Mouse (Mus musculus): ENCODE data around the gene Ttll5. TPM values are rescaled to one million over a fixed set of nuclear protein-coding genes. Genes with fewer than 3 reads are reported as not detected.

Ttll5 gene
- polyA plus RNA-seq, 1 experiment from 2014 or later = 17.2 TPM

- H3K9me3 ChIP-seq (replicated peaks) = no peaks in the 10 kb centered on the region
- no peak overlapping the region for H3K27ac ChIP-seq (replicated peaks)
- WGBS = 92% methylated on average over 11 of the region's 11 CpGs
- no peaks in the 10 kb centered on the region for H3K27me3 ChIP-seq (ENCODE audit: low read depth, poor library complexity, severe bottlenecking)
- DNase-seq (ENCODE audit: low spot score) = no peak
- no peak overlapping the region for H3K4me3 ChIP-seq
- H3K36me3 ChIP-seq = peaks cover 4% of the 10 kb centered on the region; the same call in 1 of the 2 replicates
- 0 out of 2 replicates have a peak, but pooled peaks cover 3% of the 10 kb centered on the region for H3K4me1 ChIP-seq
Observed at GRCm38 (mm10) chr12:85963699-85964098, 139.2 kb downstream of the Ttll5 start.

GRCm38 (mm10) chr12:85964436-85964835 is 140.0 kb downstream of the Ttll5 start:
- no peak overlapping the region for H3K27ac ChIP-seq (replicated peaks)
- DNase-seq (ENCODE audit: low spot score) = no peak
- 0 out of 2 replicates have a peak, but pooled peaks cover 5% of the 10 kb centered on the region for H3K4me1 ChIP-seq
- H3K4me3 ChIP-seq = no peak overlapping the region
- WGBS = 77% methylated on average over 3 of the region's 3 CpGs
- H3K27me3 ChIP-seq (ENCODE audit: low read depth, poor library complexity, severe bottlenecking) = no peaks in the 10 kb centered on the region
- H3K36me3 ChIP-seq = peaks cover 4% of the 10 kb centered on the region; the same call in 1 of the 2 replicates
- no peaks in the 10 kb centered on the region for H3K9me3 ChIP-seq (replicated peaks)

- H3K27ac ChIP-seq (replicated peaks) = no peak overlapping the region
- H3K27me3 ChIP-seq (ENCODE audit: low read depth, poor library complexity, severe bottlenecking) = no peaks in the 10 kb centered on the region
- peaks cover 4% of the 10 kb centered on the region; the same call in 1 of the 2 replicates for H3K36me3 ChIP-seq
- H3K4me1 ChIP-seq = 0 out of 2 replicates have a peak, but pooled peaks cover 7% of the 10 kb centered on the region
- H3K4me3 ChIP-seq = no peak overlapping the region
- DNase-seq (ENCODE audit: low spot score) = no peak
- no peaks in the 10 kb centered on the region for H3K9me3 ChIP-seq (replicated peaks)
Observed at GRCm38 (mm10) chr12:85967812-85968211, 143.4 kb downstream of the Ttll5 start.

GRCm38 (mm10) chr12:85968409-85968808 is 143.9 kb downstream of the Ttll5 start:
- Histone ChIP-seq H3K9me3 (replicated peaks) (no peaks in the 10 kb centered on the region), H3K27me3 (ENCODE audit: low read depth, poor library complexity, severe bottlenecking) (no peaks in the 10 kb centered on the region), H3K4me3 (no peak overlapping the region), H3K36me3 (peaks cover 4% of the 10 kb centered on the region; the same call in 1 of the 2 replicates), H3K4me1 (0 out of 2 replicates have a peak, but pooled peaks cover 7% of the 10 kb centered on the region), H3K27ac (replicated peaks) (no peak overlapping the region)
- WGBS = 91% methylated on average over 4 of the region's 4 CpGs
- no peak for DNase-seq (ENCODE audit: low spot score)

GRCm38 (mm10) chr12:85969571-85969970 is 145.1 kb downstream of the Ttll5 start:
- WGBS = 76% methylated on average over 5 of the region's 5 CpGs
- H3K36me3 ChIP-seq = no peaks in the 10 kb centered on the region
- no peak overlapping the region for H3K4me3 ChIP-seq
- H3K4me1 ChIP-seq = 0 out of 2 replicates have a peak, but pooled peaks cover 7% of the 10 kb centered on the region
- H3K27me3 ChIP-seq (ENCODE audit: low read depth, poor library complexity, severe bottlenecking) = no peaks in the 10 kb centered on the region
- H3K9me3 ChIP-seq (replicated peaks) = no peaks in the 10 kb centered on the region
- DNase-seq (ENCODE audit: low spot score) = no peak
- no peak overlapping the region for H3K27ac ChIP-seq (replicated peaks)

GRCm38 (mm10) chr12:85970191-85970590 is 145.7 kb downstream of the Ttll5 start:
- DNase-seq (ENCODE audit: low spot score) = no peak
- no peak overlapping the region for H3K27ac ChIP-seq (replicated peaks)
- H3K27me3 ChIP-seq (ENCODE audit: low read depth, poor library complexity, severe bottlenecking) = no peaks in the 10 kb centered on the region
- no peak overlapping the region for H3K4me3 ChIP-seq
- H3K36me3 ChIP-seq = no peaks in the 10 kb centered on the region
- no peaks in the 10 kb centered on the region for H3K9me3 ChIP-seq (replicated peaks)
- WGBS = 80% methylated on average over 5 of the region's 5 CpGs
- H3K4me1 ChIP-seq = 0 out of 2 replicates have a peak, but pooled peaks cover 7% of the 10 kb centered on the region

GRCm38 (mm10) chr12:85970803-85971202 is 146.3 kb downstream of the Ttll5 start:
- no peak overlapping the region for H3K4me3 ChIP-seq
- no peak overlapping the region for H3K27ac ChIP-seq (replicated peaks)
- H3K9me3 ChIP-seq (replicated peaks) = no peaks in the 10 kb centered on the region
- DNase-seq (ENCODE audit: low spot score) = no peak
- H3K27me3 ChIP-seq (ENCODE audit: low read depth, poor library complexity, severe bottlenecking) = no peaks in the 10 kb centered on the region
- 88% methylated on average over 2 of the region's 2 CpGs for WGBS
- no peaks in the 10 kb centered on the region for H3K36me3 ChIP-seq
- H3K4me1 ChIP-seq = 0 out of 2 replicates have a peak, but pooled peaks cover 7% of the 10 kb centered on the region

- DNase-seq (ENCODE audit: low spot score) = no peak
- Histone ChIP-seq H3K27me3 (ENCODE audit: low read depth, poor library complexity, severe bottlenecking) (no peaks in the 10 kb centered on the region), H3K9me3 (replicated peaks) (no peaks in the 10 kb centered on the region), H3K27ac (replicated peaks) (no peak overlapping the region), H3K4me3 (no peak overlapping the region), H3K4me1 (0 out of 2 replicates have a peak, but pooled peaks cover 7% of the 10 kb centered on the region), H3K36me3 (no peaks in the 10 kb centered on the region)
- WGBS = 93% methylated on average over 4 of the region's 4 CpGs
Observed at GRCm38 (mm10) chr12:85971655-85972054, 147.2 kb downstream of the Ttll5 start.

- 85% methylated on average over 4 of the region's 4 CpGs for WGBS
- DNase-seq (ENCODE audit: low spot score) = no peak
Observed at GRCm38 (mm10) chr12:85973526-85973925, 149.1 kb downstream of the Ttll5 start.

GRCm38 (mm10) chr12:85974030-85974429 is 149.6 kb downstream of the Ttll5 start:
- Histone ChIP-seq H3K27ac (replicated peaks) (no peak overlapping the region), H3K4me1 (0 out of 2 replicates have a peak, but pooled peaks cover 2% of the 10 kb centered on the region), H3K4me3 (no peak overlapping the region), H3K36me3 (no peaks in the 10 kb centered on the region), H3K9me3 (replicated peaks) (no peaks in the 10 kb centered on the region), H3K27me3 (ENCODE audit: low read depth, poor library complexity, severe bottlenecking) (no peaks in the 10 kb centered on the region)
- DNase-seq (ENCODE audit: low spot score) = no peak
- WGBS = 68% methylated on average over 4 of the region's 4 CpGs

More at GRCm38 (mm10) chr12:85973526-85973925, 149.1 kb downstream of the Ttll5 start:
- H3K4me3 ChIP-seq = no peak overlapping the region
- H3K4me1 ChIP-seq = 0 out of 2 replicates have a peak, but pooled peaks cover 6% of the 10 kb centered on the region
- no peaks in the 10 kb centered on the region for H3K9me3 ChIP-seq (replicated peaks)
- H3K36me3 ChIP-seq = no peaks in the 10 kb centered on the region
- H3K27me3 ChIP-seq (ENCODE audit: low read depth, poor library complexity, severe bottlenecking) = no peaks in the 10 kb centered on the region
- H3K27ac ChIP-seq (replicated peaks) = no peak overlapping the region

- 93% methylated on average over 5 of the region's 5 CpGs for WGBS
Observed at GRCm38 (mm10) chr12:85979996-85980395, 155.5 kb downstream of the Ttll5 start.

GRCm38 (mm10) chr12:85985524-85985923 is 161.1 kb downstream of the Ttll5 start:
- DNase-seq (ENCODE audit: low spot score) = no peak
- no peak overlapping the region for H3K27ac ChIP-seq (replicated peaks)
- WGBS = 78% methylated on average over 4 of the region's 4 CpGs
- H3K36me3 ChIP-seq = no peaks in the 10 kb centered on the region
- no peaks in the 10 kb centered on the region for H3K27me3 ChIP-seq (ENCODE audit: low read depth, poor library complexity, severe bottlenecking)
- no peak overlapping the region for H3K4me3 ChIP-seq
- H3K9me3 ChIP-seq (replicated peaks) = no peaks in the 10 kb centered on the region
- H3K4me1 ChIP-seq = peaks cover 3% of the 10 kb centered on the region; the same call in 1 of the 2 replicates

More at GRCm38 (mm10) chr12:85979996-85980395, 155.5 kb downstream of the Ttll5 start:
- H3K27me3 ChIP-seq (ENCODE audit: low read depth, poor library complexity, severe bottlenecking) = no peaks in the 10 kb centered on the region
- no peak overlapping the region for H3K27ac ChIP-seq (replicated peaks)
- H3K36me3 ChIP-seq = 0 out of 2 replicates have a peak, but pooled peaks cover 2% of the 10 kb centered on the region
- H3K4me1 ChIP-seq = no peaks in the 10 kb centered on the region
- no peaks in the 10 kb centered on the region for H3K9me3 ChIP-seq (replicated peaks)
- no peak overlapping the region for H3K4me3 ChIP-seq
- no peak for DNase-seq (ENCODE audit: low spot score)

GRCm38 (mm10) chr12:85986024-85986423 is 161.6 kb downstream of the Ttll5 start:
- H3K36me3 ChIP-seq = no peaks in the 10 kb centered on the region
- no peak overlapping the region for H3K4me3 ChIP-seq
- peaks cover 3% of the 10 kb centered on the region; the same call in 1 of the 2 replicates for H3K4me1 ChIP-seq
- no peaks in the 10 kb centered on the region for H3K27me3 ChIP-seq (ENCODE audit: low read depth, poor library complexity, severe bottlenecking)
- H3K27ac ChIP-seq (replicated peaks) = no peak overlapping the region
- WGBS = 71% methylated on average over 7 of the region's 7 CpGs
- no peak for DNase-seq (ENCODE audit: low spot score)
- H3K9me3 ChIP-seq (replicated peaks) = no peaks in the 10 kb centered on the region
